Mouse (Mus musculus) v-Abl transformed pro-B cells (cell line): ENCODE results near the gene Rfesd.

Experiments used
- in situ Hi-C, 2 experiments: fragments of 400-800 bp; cut with MboI; formaldehyde crosslinking; loops; one replicate each; pipeline ENCODE4 v1.15.1; 2025; ENCODE audit not compliant: unreplicated experiment in 2 of 2

Gene Rfesd

DNA sequence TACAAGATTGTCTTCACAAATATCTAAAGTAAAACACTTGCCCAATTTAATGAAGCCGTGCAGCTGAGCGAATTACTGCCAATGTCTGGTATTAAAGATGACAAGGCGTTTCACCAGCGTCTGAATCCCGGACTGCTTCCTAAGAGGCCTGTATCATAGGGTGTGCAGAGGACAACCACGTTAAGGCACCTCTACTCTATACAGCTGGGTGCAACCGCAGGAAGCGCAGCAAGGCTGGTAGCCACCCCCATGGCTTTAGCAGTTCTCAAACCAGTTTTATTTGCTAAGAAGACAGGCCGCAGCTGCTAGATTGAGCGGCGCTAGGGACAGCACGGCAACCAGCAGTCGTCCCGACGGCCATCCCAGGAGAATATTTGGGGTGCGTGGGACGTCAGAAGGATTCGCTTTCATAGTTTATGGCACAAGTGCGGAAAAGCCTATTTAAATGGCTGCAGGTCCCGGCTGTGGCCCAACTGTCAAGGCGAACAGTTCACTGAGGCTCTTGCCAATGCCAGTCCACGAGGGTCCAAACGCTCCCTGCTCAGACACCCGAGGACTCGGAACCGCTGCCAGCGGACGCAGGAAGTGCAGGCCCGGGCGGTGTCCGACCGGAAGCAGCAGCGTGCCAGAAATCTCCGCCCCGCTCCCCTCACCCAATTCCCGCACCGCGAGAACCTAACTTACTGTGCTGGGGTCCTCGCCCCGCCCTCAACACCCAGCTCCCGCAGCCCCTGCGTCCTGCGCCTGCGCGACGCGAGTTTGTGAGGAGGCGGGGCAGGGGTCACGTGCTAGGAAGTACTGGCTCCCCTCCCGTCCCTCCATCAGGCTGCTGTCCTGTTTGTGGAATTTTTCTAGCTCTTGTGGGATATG is at the start of gene Rfesd:
Rfesd (minus strand) TSS at position 746 of the 870 bp plus-strand sequence.
- in situ Hi-C loops = loop anchor here (5.0 to 25.0 kb wide), 4 partner anchors 84 to 1381 kb away; partner anchors contain the start of genes Erap1 (in 2 of the 2) and Ell2 (in 1 of the 2)

DNA sequence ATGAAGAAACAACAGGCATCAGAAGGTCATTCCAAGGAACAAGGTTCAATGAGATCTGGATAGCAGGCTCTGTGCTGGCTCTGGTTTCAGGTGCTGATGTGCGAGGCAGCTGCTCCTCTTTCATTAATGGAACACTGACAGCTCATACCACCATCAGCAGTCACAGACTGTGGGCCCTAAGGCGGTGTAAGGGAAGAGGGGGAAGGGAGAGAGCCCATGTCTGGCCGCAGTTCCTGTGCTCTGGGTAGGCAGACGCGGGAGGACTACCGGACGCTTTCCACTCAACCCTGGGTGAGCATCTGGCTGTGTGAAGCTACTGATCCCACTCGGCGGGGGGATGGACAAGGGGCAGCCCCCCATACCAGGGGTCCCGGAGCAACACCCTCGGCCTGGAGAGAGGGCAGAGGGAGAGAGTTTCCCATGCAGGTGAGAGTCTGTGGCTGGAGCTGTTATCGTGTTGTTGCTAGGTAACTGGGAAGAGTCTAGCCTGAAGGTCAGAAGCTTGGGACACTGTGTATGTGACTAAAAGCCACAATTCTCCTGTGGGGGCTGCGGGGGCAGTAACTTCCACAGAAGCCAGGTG is 45.9 kb upstream of the Rfesd start:
- in situ Hi-C loops = no loop called here

GRCm38 (mm10) chr13:76063548-76063947 is 45.0 kb upstream of the Rfesd start:
- in situ Hi-C loops = no loop called here

GRCm38 (mm10) chr13:76062569-76062968 is 44.0 kb upstream of the Rfesd start:
- in situ Hi-C loops = no loop called here

DNA sequence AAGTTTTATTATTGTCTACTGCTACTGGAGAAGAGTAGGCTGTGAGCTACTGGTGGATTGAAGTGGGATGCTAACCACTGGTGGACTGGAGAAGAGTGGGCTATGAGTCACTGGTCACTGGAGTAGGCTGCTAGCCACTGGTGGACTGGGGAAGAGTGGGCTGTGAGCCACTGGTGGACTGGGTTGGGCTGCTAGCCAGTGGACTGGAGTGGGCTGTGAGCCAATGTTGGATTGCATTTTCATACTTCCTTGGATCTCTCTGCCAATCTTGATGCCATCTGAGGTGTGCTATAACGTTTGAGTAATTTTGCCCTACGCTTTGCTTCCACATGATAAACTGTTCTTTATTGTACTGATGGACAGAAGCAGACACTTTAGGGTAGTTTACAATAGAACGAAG is 43.6 kb upstream of the Rfesd start:
- in situ Hi-C loops = no loop called here

- in situ Hi-C loops = no loop called here
Measured at GRCm38 (mm10) chr13:76059591-76059990, 41.1 kb upstream of the Rfesd start.

DNA sequence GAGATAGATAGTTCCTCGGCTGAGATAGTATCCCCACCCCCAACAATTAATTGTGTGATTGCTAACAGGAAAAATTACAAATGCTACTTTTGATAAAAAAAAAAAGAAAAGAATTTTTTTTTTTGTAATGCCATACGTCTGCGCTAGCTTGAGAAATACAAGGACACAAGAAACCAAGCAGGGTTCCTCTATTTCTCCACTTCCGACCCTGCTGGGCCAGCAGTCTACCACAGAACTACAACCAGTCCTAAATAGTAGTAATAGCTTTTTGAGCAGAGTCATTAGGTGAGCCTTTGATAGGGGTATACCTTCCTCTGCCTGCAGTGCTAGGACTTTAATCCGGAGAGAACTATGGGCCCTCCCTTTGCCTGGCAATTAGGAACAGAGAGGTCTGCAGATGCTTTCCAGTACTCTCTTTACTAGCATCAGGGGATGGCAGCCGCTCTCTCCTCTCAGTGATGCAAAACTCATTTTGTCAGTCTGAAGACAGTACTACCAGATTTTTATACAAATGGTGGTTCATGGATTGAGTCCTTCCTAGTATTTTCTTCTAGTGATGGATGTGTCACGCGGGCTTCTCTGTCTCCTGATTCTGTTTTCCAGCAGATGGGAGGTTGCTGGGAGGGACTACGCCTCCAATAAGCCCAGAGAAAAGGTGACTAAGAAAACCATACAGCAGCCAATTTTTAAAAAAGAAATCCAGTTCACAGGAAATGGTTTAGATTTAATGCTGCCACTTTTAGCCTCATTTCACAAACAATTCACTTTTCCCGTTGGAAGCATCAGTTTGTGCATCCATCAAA is 38.9 kb upstream of the Rfesd start:
- in situ Hi-C loops = no loop called here

GRCm38 (mm10) chr13:76056896-76057266 is 38.4 kb upstream of the Rfesd start, which contains the start of gene Gpr150:
Gene Gpr150 (minus strand): TSS chr13:76056996.
- in situ Hi-C loops = no loop called here

DNA sequence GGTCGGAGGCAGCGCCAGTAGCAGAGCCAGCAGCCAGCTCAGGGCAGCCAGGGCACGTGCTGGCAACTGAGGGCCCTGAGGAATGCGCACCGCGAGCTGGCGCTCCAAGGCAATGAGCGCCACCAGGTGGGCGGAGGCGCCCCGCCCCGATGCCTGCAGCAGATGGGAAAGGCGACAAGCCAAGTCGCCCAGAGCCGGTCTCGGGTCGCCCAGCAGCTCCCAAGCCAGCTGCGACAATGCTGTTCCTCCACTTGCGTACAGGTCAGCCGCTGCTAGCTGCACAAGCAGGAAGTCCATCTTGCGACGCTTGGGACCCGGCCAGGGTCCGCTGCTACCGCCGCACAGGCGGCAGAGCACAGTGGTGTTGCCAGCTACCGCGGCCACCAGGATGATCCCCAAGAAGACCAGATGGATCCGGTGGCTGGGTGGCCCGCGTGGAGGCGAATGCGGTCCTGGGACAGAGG is 37.8 kb upstream of the Rfesd start:
- in situ Hi-C loops = no loop called here

- in situ Hi-C loops = no loop called here
Measured at GRCm38 (mm10) chr13:76055391-76056232, 37.1 kb upstream of the Rfesd start.

GRCm38 (mm10) chr13:76044971-76045370 is 26.5 kb upstream of the Rfesd start:
- in situ Hi-C loops = no loop called here

- in situ Hi-C loops = no loop called here
Measured at GRCm38 (mm10) chr13:76042455-76042854, 23.9 kb upstream of the Rfesd start.

DNA sequence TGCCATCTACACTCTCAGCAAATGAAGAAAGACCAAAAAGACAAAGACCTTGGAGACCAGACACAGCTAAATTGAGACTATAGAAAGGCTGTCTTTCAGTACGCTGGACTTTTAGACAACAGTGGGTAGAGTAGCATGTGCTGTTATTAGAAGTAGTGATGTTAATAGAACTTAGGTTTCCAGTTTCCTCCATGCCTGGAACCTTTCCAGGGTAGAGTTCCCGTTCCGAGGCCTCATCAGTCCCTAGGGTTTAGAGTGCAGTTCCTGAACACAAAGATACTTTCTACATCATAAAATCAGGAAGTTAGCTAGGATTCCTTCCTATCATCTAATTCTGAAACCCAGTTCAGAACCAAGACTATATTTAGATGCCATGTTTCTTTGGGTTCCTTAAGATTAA is 6.1 kb upstream of the Rfesd start:
- in situ Hi-C loops = loop anchor here (5.0 to 25.0 kb wide), 3 partner anchors 73 to 1387 kb away; partner anchors contain the start of genes Erap1 (in 2 of the 2), Arsk (in 1 of the 2), Ell2 (in 1 of the 2) and Ttc37 (in 1 of the 2)

- in situ Hi-C loops = loop anchor here (5.0 to 25.0 kb wide), 3 partner anchors 76 to 1384 kb away; partner anchors contain the start of genes Erap1 (in 2 of the 2), Arsk (in 1 of the 2), Ell2 (in 1 of the 2) and Ttc37 (in 1 of the 2)
Measured at GRCm38 (mm10) chr13:76021782-76022181, 3.3 kb upstream of the Rfesd start.

DNA sequence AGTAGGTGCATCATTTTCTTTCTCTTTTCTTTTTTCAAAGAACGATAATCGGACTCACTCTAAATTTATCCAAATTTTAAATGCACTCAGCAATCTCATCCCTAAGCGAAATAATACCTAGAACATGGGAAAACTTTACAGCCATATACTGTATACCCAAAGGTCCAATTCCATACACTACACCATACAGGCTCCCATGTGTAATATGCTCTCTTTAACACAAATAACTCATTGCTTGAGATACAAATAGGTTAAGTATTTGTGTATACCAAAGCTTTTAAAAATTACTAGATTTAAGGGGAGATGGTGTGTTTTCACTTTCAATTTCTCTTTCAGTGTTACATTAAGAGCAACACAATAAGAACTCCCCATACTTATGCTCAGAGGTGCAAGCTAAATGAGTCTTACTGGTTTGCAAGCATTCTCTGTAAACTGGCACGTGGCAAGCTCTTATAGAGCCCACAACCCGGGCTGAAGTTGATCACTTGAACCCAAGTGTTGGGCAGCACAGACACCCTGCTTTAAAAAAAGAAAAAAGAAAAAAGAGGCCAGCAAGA is 403 bp upstream of the Rfesd start:
- in situ Hi-C loops = loop anchor here (5.0 to 25.0 kb wide), 4 partner anchors 83 to 1382 kb away; partner anchors contain the start of genes Erap1 (in 2 of the 2) and Ell2 (in 1 of the 2)

GRCm38 (mm10) chr13:76017465-76017864 is 1.1 kb downstream of the Rfesd start:
- in situ Hi-C loops = loop anchor here (5.0 to 25.0 kb wide), 4 partner anchors 85 to 1380 kb away; partner anchors contain the start of genes Erap1 (in 2 of the 2) and Ell2 (in 1 of the 2)

- in situ Hi-C loops = loop anchor here (10.0 to 25.0 kb wide), 3 partner anchors 170 to 1377 kb away; partner anchors contain the start of genes Erap1 (in 2 of the 2) and Ell2 (in 1 of the 2)
Measured at GRCm38 (mm10) chr13:76014511-76014910, 4.0 kb downstream of the Rfesd start.

- in situ Hi-C loops = loop anchor here (10.0 to 25.0 kb wide), 3 partner anchors 291 to 1366 kb away; partner anchors contain the start of genes Erap1 (in 2 of the 2) and Ell2 (in 1 of the 2)
Measured at GRCm38 (mm10) chr13:76003272-76003671, 15.2 kb downstream of the Rfesd start.
